In genomic region chr10:93297774-93298173, GRCm38 (mm10) we compare ENCODE assay signal across 10 mouse cellular contexts. TPM values are rescaled to one million over a fixed set of nuclear protein-coding genes. Genes with fewer than 3 reads are reported as not detected.
DNase-seq lines count a peak whose midpoint lies in the region; ATAC-seq and TF ChIP-seq lines count a peak whose summit lies in the region.
"Had no signal": no experiment of that assay in that cellular context is flagged by ENCODE, and none has a peak within 500 bp of the region (broad histone marks: within the 10 kb centered on the region; RNA-seq: fewer than 3 reads in every experiment).

No protein-coding gene starts in this region.

- H3K27ac ChIP-seq in heart, adult 2 months = peak overlapping the region; percentile 100
- H3K27ac ChIP-seq in CH12.LX (ENCODE audit: insufficient read depth, low read depth) = peak overlapping the region; percentile 34
- peak overlapping the region; percentile 22; the same call in 1 of the 2 replicates for H3K27ac ChIP-seq in limb, embryonic 13.5 days
- H3K27ac ChIP-seq in midbrain, embryonic 10.5 days (replicated peaks) = no peak overlapping the region
- H3K27ac ChIP-seq: liver, embryonic 13.5 days had no signal

- TF ChIP-seq EP300 in heart, adult 2 months (IDR thresholded peaks at IDR 0.05; ENCODE audit: insufficient read depth, low read depth, low read length) = peak; percentile 88
- TF ChIP-seq EP300 in CH12.LX (IDR thresholded peaks at IDR 0.05; ENCODE audit: low read length) = no peak

- DNase-seq in heart, adult 2 months = peak in 1 of 2 experiments; percentile 74
- DNase-seq in heart, postnatal 25 days (ENCODE audit: low spot score) = no peak
- DNase-seq in CH12.LX (ENCODE audit: extremely low read depth) (peak; percentile 46), adipocyte (ENCODE audit: low spot score) (no peak)
- peak; percentile 76 to 89 for DNase-seq in heart, adult 9 months (ENCODE audit: low spot score in 2 of 2)
- DNase-seq in urinary bladder, postnatal 4 days (ENCODE audit: low spot score in 2 of 2) = no peak
- no peak for DNase-seq in midbrain, embryonic 10.5 days (ENCODE audit: low spot score)
- DNase-seq: cerebellum, adult 11-12 months; liver, embryonic 13.5 days had no signal

- no peak overlapping the region for H3K9ac ChIP-seq in heart, adult 2 months (ENCODE audit: low read depth, low read length)
- H3K9ac ChIP-seq in CH12.LX (ENCODE audit: insufficient read depth, low read depth) = peak overlapping the region; percentile 16; the same call in 1 of the 2 replicates
- peak overlapping the region; percentile 31; the same call in 1 of the 2 replicates for H3K9ac ChIP-seq in limb, embryonic 13.5 days
- H3K9ac ChIP-seq: liver, embryonic 13.5 days had no signal

- in situ Hi-C loops in CH12.LX (cut with MboI; ENCODE audit: low pct_ligation_motif_present, low pct_unique_long_range_greater_than_20kb, low sequenced_read_pairs) = loop anchor here (10.0 to 25.0 kb wide), 3 partner anchors 57 to 265 kb away; partner anchors contain the start of gene Cdk17

- TF ChIP-seq RAD21 in CH12.LX (IDR thresholded peaks at IDR 0.05; ENCODE audit: low read depth, low read length) = no peak

- H3K79me2 ChIP-seq in heart, adult 2 months (replicated peaks; ENCODE audit: control insufficient read depth, insufficient read depth, low read length) = no peaks in the 10 kb centered on the region; the same call in 1 of the 2 replicates
- H3K79me2 ChIP-seq in CH12.LX (replicated peaks; ENCODE audit: control insufficient read depth, extremely low read depth, insufficient read depth, poor library complexity, severe bottlenecking) = peaks cover 92% of the 10 kb centered on the region

- peaks cover 39% of the 10 kb centered on the region for H3K4me1 ChIP-seq in heart, adult 2 months (ENCODE audit: control insufficient read depth, insufficient read depth, low read length)
- H3K4me1 ChIP-seq in CH12.LX (ENCODE audit: control insufficient read depth in 1 of 2, insufficient read depth in 2 of 2) = peaks cover 20 to 78% of the 10 kb centered on the region in 2 experiments
- peaks cover 68% of the 10 kb centered on the region for H3K4me1 ChIP-seq in limb, embryonic 13.5 days
- peaks cover 15% of the 10 kb centered on the region for H3K4me1 ChIP-seq in midbrain, embryonic 10.5 days

- no peak; the same call in 1 of the 2 replicates for TF ChIP-seq POLR2A in heart, adult 2 months (IDR thresholded peaks at IDR 0.05; ENCODE audit: insufficient read depth, low read depth, low read length)
- no peak for TF ChIP-seq POLR2A in CH12.LX (IDR thresholded peaks at IDR 0.05; ENCODE audit: low read depth, low read length)

- TF ChIP-seq CTCF in heart, adult 2 months (IDR thresholded peaks at IDR 0.05) = peak; percentile 41
- TF ChIP-seq CTCF in CH12.LX (conservative IDR thresholded peaks at IDR 0.05 in 1 of 2, IDR thresholded peaks at IDR 0.05 in 1 of 2; ENCODE audit: low read depth in 2 of 2, low read length in 2 of 2) = no peak

- 25% methylated on average over 5 of the region's 5 CpGs for WGBS in heart, adult 2 months
- WGBS in limb, embryonic 13.5 days = 28% methylated on average over 5 of the region's 5 CpGs
- 55% methylated on average over 5 of the region's 5 CpGs for whole genome bisulfite sequencing in midbrain, embryonic 10.5 days

- H3K27me3 ChIP-seq in heart, adult 2 months (ENCODE audit: control insufficient read depth, insufficient read depth, low read length) = no peaks in the 10 kb centered on the region
- H3K27me3 ChIP-seq in CH12.LX (replicated peaks) = no peaks in the 10 kb centered on the region
- H3K27me3 ChIP-seq in limb, embryonic 13.5 days = no peaks in the 10 kb centered on the region
- no peaks in the 10 kb centered on the region for H3K27me3 ChIP-seq in midbrain, embryonic 10.5 days (ENCODE audit: low read depth, poor library complexity, severe bottlenecking)

- no peak overlapping the region for H3K4me3 ChIP-seq in heart, adult 2 months
- H3K4me3 ChIP-seq in CH12.LX (replicated peaks in 1 of 3; ENCODE audit: low read depth in 2 of 3, low read length in 2 of 3, poor library complexity in 1 of 3) = no peak overlapping the region
- no peak overlapping the region for H3K4me3 ChIP-seq in limb, embryonic 13.5 days
- H3K4me3 ChIP-seq in midbrain, embryonic 10.5 days = no peak overlapping the region
- H3K4me3 ChIP-seq: liver, embryonic 13.5 days had no signal

- peaks cover 60% of the 10 kb centered on the region for H3K36me3 ChIP-seq in heart, adult 2 months (ENCODE audit: control insufficient read depth, insufficient read depth, low read length)
- H3K36me3 ChIP-seq in CH12.LX (replicated peaks in 1 of 2; ENCODE audit: control insufficient read depth in 1 of 2, insufficient read depth in 1 of 2, low read length in 1 of 2) = peaks cover 13 to 57% of the 10 kb centered on the region in 2 experiments
- peaks cover 10% of the 10 kb centered on the region for H3K36me3 ChIP-seq in limb, embryonic 13.5 days
- no peaks in the 10 kb centered on the region for H3K36me3 ChIP-seq in midbrain, embryonic 10.5 days
- H3K36me3 ChIP-seq: liver, embryonic 13.5 days had no signal

- H3K4me2 ChIP-seq in CH12.LX (ENCODE audit: insufficient read depth, low read depth, poor library complexity, severe bottlenecking) = peak overlapping the region; percentile 58
- no peak overlapping the region for H3K4me2 ChIP-seq in limb, embryonic 13.5 days (replicated peaks)
- H3K4me2 ChIP-seq: liver, embryonic 13.5 days had no signal

- intact Hi-C loops in heart, adult 2 months (cut with DNase I) = loop anchor here (1.0 kb wide), 1 partner anchor 78 kb away; no protein-coding TSS in a partner anchor
- intact Hi-C loops in heart, postnatal 25 days (cut with DNase I) = loop anchor here (2.0 kb wide), 1 partner anchor 121 kb away; no protein-coding TSS in a partner anchor

- no peak for ATAC-seq in limb, embryonic 13.5 days (ENCODE audit: low FRiP score, low read depth)

- no peaks in the 10 kb centered on the region for H3K9me3 ChIP-seq in CH12.LX (replicated peaks; ENCODE audit: low read length)
- H3K9me3 ChIP-seq in limb, embryonic 13.5 days = no peaks in the 10 kb centered on the region
- H3K9me3 ChIP-seq in midbrain, embryonic 10.5 days (replicated peaks) = no peaks in the 10 kb centered on the region
- H3K9me3 ChIP-seq: liver, embryonic 13.5 days had no signal

- dilution Hi-C loops in CH12.LX (cut with MboI; ENCODE audit: extremely low pct_ligation_motif_present, extremely low pct_unique_long_range_greater_than_20kb, low sequenced_read_pairs) = no loop called here

TF ChIP-seq in CH12.LX, 34 proteins besides CTCF, POLR2A, EP300 and RAD21:
- TF ChIP-seq ETS1 (conservative IDR thresholded peaks at IDR 0.05; ENCODE audit: low read depth, low read length) (0 out of 2 replicates have a peak, but pooled peaks have one; percentile 16), CHD2 (IDR thresholded peaks at IDR 0.05; ENCODE audit: low read length) (peak; percentile 52), MAZ (IDR thresholded peaks at IDR 0.05; ENCODE audit: low read depth, low read length) (0 out of 2 replicates have a peak, but pooled peaks have one; percentile 24), IRF4 (IDR thresholded peaks at IDR 0.05; ENCODE audit: low read depth, low read length) (no peak), ZNF384 (IDR thresholded peaks at IDR 0.05; ENCODE audit: low read depth, low read length) (peak; percentile 93), MYC (IDR thresholded peaks at IDR 0.05; ENCODE audit: low read depth, low read length) (no peak), MEF2A (IDR thresholded peaks at IDR 0.05; ENCODE audit: borderline replicate concordance, low read depth, low read length) (peak; percentile 54; the same call in 1 of the 2 replicates)

RNA-seq across cellular contexts. Expression of gene Elk3, which starts 13.2 kb away (rescaled TPM):
- 10 to 100 TPM; 33.8 to 39.4 TPM for total RNA-seq in heart, adult 2 months (2021)
- 31.9 and 32.1 TPM in 2 replicates for polyA plus RNA-seq in heart, adult 2 months (2012; rRNA removed)
- total RNA-seq in heart, postnatal 25 days (2021) = 10 to 100 TPM; 45.1 to 48.7 TPM
- total RNA-seq in CH12.LX (2012; rRNA removed) (22.3 and 25.8 TPM in 2 replicates), CH12.LX (2014; rRNA removed) (20.1 and 25.3 TPM in 2 replicates)
- 35.6 and 37.0 TPM in 2 replicates for polyA plus RNA-seq in CH12.LX (2012; ENCODE audit: insufficient read length, low read depth)
- 48.6 and 49.2 TPM in 2 replicates for polyA plus RNA-seq in limb, embryonic 13.5 days (2015; fragmentation: Nextera tagmentation; extraction: Ambion mirVana)
- 9.8 and 10.6 TPM in 2 replicates for polyA plus RNA-seq in midbrain, embryonic 10.5 days (2016; fragmentation: Nextera tagmentation; extraction: Ambion mirVana)

Comparison
In these comparisons a context has a peak if more than half of its experiments do, and no peak if none do; other contexts are left out.
1. DNase-seq: peak in CH12.LX (single experiment) and heart, adult 9 months (2 of 2); none in heart, postnatal 25 days (single experiment), urinary bladder, postnatal 4 days (0 of 2), midbrain, embryonic 10.5 days (single experiment) and adipocyte (single experiment).